Mouse (Mus musculus) thymus, postnatal 0 days (tissue): ENCODE results near the gene Cpm. TPM values are rescaled to one million over a fixed set of nuclear protein-coding genes. Genes with fewer than 3 reads are reported as not detected.

Experiments
- DNase-seq: peaks from one replicate; pipeline ENCODE4 v3.0.0-alpha.2; 2015; ENCODE audit warnings: low spot score
- polyA plus RNA-seq: library from polyadenylated mRNA; unstranded; fragments of >200 nt; fragmentation: Nextera tagmentation; extraction: Ambion mirVana; gene quantifications from 2 replicates; pipeline ENCODE4 v1.2.1, GENCODE M21; 2015

The Cpm gene
- polyA plus RNA-seq, 1 experiment from 2014 or later = 3.5 TPM

DNA sequence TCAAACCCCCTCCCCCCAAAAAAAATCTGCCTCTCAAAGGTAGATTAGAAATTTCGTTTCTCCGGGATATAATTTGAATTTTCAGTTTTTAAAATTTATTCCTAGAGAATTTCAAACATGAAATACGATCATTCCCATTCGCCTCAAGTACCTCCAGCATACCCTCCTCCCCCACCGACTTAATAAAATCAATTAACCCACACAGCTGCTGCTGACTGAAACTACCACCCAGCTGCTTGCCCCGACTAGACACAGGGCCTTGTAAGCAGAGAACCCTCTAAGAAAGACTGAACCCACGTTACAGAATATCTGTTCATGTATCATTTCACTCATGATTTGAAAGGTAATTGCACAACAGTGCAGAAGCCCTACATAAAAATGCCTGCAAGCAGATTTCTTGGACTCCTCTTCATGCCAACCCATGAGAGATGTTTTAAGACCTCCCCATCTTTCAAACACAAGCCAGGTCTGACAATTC, 16.2 kb downstream of the Cpm start:
- no peak for DNase-seq

DNA sequence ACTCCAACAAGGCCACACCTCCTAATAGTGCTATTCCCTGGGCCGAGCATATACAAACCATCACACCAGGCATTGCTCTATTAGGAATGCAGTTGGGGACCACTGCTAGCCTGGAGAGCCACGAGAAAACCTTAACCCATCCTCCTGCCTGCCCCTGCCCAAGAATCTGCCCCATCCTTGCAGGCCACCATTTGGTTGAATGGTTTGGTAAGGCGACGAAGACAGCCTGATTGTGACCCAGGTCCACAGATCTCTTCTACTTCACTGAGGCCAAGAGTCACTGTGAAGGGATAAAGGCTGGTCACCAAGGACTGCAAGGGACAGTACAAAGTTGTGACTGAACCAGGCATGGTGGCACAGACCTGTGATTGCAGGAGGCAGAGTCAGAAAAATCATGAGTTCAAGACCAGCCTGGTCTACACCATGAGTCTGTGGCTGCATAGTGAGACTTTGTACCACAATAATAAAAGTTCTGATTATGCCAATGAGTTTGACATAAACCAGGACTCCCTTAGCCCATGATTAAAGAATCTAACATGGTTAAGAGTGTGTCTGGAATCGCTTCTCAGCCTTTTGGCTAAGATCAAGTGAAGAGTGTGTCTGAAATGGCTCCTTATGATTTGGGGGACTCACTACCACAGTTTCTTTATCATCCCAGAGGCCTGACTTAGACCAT, 17.3 kb downstream of the Cpm start:
- DNase-seq = no peak

DNA sequence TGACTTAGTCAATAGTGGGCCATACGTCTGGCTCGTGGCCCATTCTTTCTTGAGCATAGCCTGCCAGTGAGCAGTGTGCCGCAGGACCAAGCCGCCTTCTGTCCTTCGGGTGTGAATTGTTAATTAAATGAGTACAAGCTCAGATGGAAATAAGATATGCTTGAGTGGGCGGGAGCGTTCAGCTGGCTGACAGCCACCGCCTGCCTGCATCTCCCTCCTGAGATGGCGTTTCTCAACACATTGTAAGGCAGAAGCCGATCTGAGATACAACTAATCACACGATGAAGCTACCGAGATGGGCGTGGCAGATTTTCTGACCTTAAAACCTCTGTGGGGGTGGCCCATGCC, 17.8 kb downstream of the Cpm start:
- no peak for DNase-seq

DNA sequence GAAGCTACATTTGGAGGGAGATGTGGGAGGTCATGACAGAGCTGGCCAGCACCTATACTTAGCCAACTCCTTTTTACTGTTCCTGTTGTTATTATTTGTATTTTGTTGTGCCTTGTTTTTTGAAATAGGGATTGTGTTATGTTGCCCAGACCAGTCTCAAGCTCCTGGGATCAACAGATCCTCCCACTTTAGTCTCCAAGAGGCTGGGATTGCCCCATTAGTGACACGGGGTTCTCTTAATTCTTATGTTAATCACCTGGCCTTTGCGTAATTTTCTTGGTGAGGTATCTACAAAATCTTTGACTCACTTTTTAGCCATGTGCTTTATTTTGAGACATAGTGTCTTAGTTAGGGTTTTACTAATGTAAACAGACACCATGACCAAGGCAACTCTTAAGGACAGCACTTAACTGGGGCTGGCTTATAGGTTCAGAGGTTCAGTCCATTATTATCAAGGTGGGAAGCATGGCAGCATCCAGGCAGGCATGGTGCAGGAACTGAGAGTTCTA, 18.7 kb downstream of the Cpm start:
- DNase-seq = no peak

DNA sequence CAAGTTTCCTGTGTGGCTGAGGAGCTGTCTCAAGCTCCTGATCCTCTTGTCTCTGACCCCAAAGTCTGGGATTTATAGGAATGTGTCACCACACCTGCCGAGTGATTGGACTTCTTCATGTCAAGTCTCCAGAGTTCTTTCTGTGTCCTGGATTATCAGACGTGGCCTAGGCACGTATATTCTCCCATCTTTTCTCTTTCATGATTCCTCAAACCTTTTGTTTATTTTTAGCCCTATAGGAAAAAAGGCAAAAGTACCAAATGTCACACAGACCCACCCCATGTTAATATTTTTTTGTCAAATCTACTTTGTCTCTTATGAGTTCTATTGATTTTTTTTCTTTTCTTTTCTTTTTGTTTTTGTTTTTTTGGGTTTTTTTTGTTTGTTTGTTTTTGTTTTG, 19.3 kb downstream of the Cpm start:
- DNase-seq = no peak

DNA sequence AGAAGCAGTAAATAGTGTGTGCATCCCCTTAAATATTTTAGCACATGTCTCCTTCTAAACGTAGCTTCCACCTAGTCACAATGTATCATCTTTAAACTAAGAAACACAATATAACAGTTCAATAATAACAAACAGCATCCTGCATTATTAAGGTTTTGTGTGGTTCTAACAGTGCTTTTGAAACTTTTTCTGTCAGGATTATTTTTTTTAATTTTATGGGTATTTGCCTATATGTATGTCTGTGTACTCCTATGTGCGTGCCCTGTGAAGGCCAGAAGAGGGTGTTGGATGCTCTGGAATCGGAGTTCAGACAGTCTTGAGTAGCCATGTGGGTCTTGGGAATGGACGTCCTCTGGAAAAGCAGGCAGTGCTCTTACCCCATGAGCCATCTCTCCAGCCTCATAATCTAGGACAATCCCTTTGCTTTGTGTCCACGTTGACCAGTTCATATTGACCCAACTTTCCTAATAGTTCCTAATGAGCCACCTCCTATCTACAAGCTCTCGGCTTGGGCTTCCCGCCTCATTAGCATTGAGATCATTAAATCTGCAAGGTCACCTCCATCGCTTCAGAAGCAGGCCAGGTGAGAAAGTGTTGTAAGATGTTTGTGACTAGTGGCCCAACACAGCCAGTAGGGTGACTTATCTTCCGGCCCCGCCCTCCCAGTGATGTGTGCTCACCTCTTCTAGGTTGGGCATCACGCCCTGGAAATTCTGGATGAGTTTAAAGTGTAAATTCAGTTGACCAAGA, 20.2 kb downstream of the Cpm start:
- no peak for DNase-seq

DNA sequence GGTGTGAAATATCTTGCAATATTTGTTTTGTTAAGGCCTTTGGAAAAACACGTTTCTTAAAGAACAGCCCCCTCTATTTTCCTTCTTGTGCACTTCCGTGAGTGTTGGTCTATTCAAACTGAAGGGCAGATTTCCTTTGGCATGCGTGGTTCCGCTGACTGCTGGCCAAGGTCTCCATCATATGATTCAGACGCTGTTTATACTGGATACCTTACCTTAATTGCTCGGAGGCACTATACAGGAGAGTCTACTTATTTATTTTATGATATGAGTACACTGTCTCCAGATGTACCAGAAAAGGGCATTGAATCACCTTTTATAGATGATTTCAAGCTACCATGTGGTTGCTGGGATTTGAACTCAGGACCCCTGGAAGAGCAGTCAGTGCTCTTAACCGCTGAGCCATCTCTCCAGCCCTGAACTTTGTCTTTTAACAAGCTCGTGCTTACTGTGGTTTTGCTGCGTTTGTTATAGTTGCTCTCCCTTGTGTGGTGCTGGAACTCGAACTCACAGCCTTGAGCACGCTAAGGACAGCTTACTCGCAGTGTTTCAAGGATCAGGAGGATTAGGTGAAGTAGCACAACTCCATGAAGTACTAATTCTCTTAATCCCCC, 20.8 kb downstream of the Cpm start:
- DNase-seq = no peak

DNA sequence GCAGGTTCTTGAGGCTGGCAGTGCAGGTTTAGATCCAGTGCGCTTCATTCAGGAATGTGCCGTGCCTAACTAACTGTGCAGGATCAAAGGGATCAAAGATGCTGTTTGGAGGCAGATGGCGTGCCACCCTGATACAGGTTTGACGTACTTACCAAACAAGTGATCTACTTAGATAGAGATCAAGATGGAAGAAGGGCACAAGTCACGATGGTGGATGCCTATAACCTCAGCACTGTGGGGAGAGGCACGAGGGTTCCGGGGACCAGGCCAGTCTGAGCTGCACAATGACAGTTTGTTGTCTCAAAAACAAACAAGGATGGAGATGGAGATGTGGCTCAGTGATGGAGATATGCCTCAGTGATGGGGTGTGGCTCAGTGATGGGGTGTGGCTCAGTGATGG, 21.4 kb downstream of the Cpm start:
- no peak for DNase-seq

DNA sequence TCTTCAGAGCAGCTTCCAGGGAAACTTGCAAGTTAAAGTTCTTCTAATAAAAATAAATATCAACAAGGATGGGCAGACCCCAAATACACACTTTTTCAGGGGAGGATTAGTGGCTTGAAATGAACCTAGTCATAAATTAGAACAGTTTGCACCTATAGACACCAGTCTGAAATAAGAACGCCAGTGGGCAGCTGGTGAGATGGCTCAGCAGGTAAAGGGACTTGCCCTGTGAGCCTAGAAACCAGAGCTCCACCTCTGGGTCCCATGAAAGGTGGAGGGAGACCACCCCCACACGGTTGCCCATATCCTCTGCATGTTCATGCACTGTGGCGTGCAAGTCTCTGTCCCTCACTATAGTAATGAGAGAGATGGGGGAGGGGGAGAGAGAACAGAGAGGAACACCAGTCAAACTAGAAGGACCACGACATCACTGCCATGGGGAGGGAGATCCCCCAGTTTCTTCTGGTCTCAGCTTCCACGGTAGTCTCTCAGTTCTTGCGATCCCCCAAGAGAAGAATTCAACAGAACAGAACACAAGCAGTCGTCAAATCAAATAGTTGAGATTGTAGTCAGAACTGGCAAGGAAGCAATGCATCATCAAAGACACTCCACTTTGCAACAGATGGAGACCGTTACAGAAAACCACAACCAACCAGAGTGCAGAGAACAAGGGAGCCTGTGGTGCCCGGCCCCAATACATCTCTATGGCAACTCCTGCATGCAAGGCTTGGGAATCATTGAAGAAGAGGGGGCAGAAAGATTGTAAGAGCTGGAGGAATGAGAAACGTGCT, 22.5 kb downstream of the Cpm start:
- DNase-seq = peak; percentile 77

DNA sequence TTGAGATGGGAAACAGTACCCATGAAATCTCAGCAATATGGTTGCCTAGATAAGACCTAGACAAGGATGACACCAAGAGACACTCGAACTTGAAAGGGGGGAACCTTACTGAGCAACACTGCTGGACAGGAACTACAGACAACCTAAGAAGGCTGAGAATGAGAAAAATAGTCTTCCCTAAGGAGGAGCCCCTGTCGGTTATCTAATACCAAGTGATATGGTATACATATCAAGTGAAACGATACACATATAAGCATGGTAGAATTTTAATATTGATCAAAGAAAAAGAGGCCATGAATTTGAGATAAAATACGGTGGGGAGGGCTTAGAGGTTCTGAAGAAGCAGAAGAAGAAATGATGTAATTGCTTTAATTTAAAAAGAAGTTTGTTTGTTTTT, 23.1 kb downstream of the Cpm start:
- no peak for DNase-seq

DNA sequence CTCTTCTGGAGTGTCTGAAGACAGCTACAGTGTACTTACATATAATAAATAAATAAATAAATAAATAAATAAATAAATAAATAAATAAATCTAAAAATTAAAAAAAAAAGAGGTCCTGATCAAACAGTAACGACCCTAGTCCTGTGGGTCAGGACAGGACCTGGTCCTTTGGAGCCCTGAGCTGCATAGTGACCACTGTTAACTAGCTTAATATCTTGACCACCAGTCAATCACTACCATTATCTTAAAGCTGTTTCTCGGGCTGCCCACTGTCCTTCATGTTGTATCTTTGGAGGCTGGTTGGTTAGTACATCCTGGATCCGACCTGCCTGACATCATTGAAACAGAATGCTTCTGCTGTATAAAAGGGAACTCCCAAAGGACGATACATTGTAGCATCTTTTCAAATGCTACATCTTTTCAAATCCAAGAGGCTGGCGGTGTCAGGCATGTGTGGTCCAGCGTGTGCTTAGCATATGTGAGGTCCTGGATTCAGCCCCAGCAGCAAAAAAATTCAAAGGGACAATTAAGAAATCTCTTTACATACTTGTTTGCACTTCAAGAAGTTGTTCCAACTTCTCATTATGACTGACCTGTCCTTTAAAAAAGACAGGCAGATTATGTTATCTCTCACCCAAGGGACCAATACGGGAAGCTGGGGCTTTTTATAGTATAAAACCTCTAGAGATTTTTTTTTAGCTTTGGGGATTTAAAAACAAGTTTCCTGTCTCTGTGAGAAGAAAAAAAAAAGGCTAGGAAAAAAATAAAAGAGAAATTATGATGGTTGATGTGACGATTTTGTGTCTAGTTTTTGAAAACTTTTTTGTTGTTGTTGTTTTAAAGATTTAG, 23.9 kb downstream of the Cpm start:
- DNase-seq = no peak

DNA sequence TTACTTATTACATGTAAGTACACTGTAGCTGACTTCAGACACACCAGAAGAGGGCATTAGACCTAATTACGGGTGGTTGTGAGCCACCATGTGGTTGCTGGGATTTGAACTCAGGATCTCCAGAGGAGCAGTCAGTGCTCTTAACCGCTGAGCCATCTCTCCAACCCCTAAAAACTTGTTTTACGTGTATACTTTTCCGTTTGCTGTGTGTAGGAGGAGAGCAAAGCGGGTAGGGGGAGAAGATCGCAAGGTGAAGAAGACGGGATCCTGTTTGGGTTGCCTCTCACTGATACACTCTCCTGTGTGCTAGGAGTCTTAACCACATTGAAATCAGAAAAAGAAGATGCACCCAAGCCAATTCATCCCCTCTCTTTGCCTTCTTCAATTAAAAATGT, 24.5 kb downstream of the Cpm start:
- DNase-seq = no peak

DNA sequence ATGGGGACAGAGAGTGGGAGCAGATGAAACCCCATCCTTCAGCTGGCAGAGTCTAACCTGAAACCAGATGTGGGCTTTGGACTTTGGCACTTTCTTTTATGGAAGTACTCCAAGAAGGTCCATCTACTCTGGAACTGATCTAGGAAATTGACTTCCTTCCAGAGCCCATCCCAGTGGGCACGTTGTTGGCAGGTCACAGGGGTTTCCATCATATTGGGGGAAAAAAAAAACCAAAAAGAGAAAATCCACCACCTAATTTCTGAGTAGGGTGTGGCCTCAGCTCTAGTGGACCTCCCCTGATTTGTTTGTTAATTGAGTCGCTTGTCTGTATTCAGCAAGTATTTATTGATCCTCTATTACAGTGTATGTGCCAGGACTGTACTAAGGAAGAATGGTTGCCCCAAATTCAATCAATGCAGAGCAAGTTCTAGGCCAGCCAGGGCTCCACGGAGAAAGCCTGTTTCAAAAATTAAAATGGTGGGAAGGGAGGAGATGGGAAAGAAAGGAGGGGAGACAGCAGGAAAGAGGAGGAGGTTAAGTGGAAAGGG, 25.4 kb downstream of the Cpm start:
- DNase-seq = no peak

DNA sequence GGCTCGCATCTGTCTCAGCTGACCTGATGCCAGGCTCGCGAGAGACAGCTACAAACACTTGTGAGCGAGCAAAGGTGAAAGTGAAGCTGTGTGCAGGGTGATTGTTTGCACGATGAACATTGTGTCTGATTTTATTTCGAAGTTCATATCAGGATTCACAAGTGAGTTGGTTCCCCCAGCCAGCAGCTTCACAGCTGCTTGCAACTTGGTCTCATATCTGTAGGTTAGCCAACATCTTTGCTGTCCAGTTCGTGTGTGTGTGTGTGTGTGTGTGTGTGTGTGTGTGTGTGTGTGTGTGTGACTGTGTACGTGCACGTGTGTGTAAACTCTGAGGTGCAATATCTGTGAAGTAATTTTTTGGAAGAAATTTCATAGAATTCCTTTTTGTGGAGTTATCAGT, 26.2 kb downstream of the Cpm start:
- DNase-seq = no peak

DNA sequence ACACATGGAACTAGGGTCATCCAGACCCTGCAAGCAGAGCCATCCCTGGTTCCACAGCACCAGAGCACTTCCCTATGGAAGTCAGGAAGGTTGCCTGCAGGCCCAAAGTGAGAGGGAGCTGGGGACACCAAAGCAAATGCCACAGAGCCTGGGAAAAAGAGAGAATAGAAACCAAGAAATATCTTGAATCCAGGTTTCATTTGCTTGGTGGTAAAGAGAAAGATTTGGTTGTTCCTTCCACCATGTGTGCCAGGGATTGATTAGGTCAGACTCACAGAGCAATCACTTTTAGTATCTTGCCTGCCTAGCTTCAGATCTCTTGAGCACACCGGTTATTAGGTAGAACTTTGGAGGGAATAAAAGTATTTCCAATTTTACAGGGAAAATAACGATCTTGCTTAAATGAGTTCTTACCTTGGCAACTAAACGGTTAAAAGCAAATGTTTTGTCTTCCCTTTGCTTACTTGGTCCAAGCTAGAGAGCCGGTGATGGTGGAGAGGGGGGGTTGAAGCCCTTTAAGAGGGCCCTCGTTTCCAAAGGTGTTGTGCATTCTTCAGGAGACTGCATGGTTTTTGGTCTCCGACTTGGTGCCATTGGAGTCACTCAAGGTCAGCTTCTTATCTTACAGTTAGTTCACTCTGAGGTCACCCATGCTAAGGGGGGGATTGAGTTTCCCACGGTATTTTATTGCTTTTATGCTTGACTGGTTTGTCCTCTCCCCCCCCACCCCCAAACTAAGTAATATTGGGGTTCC, 26.8 kb downstream of the Cpm start:
- no peak for DNase-seq

DNA sequence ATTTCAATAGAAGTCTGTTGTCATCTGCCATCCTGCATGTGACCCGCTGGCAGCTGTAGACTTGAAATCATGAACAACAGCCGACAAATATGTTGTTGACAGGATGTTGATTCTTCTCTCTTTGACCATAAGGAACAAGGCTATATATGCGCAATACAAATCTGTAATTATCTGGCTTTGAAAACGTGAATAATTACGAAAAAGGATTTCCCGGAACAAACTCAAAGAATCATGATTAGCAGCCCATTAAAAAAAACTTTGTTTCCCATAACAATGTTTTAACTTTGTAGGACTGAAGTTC, 27.3 kb downstream of the Cpm start:
- no peak for DNase-seq

DNA sequence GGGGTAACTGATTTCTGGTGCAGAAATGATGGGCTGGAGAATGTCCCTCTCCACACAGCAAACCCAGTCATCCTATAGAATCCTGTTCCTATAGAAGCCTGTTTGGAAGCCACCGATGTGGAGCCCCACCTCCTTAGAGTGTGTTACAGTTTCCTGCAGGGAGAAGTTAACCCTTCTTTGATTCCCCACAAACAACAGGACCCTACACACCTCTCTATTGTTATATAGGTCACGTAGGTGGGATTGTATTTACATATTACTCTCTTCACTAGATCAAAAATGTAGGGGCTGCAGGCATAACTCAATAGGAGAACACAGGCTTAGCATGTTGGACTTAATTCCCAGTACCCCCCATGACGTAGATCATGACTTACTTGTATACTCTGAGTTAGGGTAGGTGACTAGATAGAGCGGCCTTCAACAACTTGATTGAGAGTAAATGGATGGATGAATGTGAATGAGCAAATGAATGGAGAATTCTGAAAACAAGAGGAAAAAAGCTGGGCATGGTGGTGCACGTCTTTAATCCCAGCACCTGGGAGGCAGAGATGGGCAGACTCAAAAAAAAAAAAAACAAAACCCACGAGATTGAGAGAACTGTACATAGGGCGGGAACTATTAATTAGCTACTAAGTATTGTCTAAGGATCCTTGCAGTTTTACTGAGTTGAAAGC, 27.8 kb downstream of the Cpm start:
- no peak for DNase-seq

DNA sequence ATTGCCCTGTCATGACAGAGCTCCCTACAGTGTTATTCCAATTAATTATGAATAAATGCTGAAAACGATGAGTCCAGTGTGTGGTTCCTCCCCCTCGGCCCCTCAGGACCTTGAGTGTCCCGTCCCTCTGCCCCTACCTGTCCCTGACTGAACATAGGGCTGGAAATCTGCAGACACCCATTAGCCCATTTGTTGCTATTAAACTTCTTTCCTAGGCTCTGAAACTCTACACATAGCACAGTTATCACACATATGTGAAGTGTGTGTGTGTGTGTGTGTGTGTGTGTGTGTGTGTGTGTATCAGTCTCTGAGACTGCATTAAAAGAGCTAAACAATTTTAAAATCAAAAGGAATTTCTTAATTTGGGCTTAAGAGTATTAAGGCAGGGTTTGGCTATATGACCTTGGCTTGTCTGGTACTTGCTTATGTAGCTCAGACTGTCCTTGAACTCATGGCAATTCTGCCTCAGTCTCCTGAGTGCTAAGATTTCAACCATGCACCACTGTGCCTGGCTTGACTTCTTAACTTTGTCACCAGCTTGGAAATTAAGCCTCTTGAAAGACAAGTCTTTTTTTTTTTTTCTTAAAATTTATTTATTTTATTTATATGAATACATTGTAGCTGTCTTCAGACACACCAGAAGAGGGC, 28.5 kb downstream of the Cpm start:
- no peak for DNase-seq
